Mouse (Mus musculus) megakaryocyte-erythroid progenitor cell, adult 5-6 weeks (primary cell): ENCODE measurements around the gene Skiv2l. TPM values are rescaled to one million over a fixed set of nuclear protein-coding genes. Genes with fewer than 3 reads are reported as not detected.
"Not testable (repeated sequence)": the region's sequence is repeated elsewhere in the genome, so short reads cannot be mapped to it uniquely, and the experiment has no call there.

Source experiments
- ATAC-seq: replicated peaks from 2 replicates; pipeline ENCODE4 v1.8.0; 2016; ENCODE audit warnings: mild to moderate bottlenecking, inconsistent platforms; ENCODE audit not compliant: severe bottlenecking, poor library complexity, low FRiP score, low TSS enrichment
- total RNA-seq, 2 experiments: library from RNA; stranded (forward) in 1 of 2; stranded (reverse) in 1 of 2; fragments of 200-1000, 215-1000 nt in 1 of 2; fragments of >200 nt in 1 of 2; fragmentation: Nextera tagmentation in 1 of 2; gene quantifications; 2 replicates each; pipeline ENCODE4 v1.2.3; 2014 to 2017

The Skiv2l gene
- total RNA-seq, 2 experiments from 2014 or later = 21.0 to 64.6 TPM

DNA sequence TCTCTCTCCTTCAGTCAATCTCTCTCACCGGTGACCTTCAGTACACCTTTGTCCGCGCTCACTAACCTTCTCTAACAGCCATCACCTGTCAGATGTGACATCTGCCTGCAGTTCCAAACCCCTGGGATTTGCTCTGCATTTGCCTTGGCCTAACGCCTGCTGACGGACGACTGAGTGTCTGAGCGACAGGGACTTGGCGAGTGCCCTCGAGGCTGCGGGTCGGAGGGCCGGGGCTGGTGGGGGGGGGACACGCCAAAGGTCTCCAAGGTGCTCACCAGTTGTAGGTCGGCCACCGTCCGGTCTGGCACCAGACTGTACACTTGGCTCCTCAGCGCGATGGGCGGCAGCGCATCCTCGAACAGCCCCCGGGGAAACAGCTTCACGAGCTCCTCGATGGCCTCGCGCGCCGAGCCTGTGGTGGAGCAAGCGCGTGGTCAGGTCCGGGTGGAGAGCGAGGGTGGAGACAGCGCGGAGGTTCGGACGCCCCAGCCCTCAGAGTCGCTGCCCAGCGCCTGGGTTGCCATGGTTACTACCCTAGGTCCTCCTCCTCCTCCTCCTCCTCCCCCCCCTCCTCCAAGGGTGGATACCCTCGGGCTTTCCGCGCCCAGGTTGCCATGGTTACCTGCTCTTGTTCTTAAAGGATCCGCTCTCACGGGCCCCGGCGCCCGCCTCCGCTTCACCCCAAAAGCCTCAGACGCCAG lies 13.7 kb downstream of the Skiv2l start:
- peak; percentile 60 for ATAC-seq

DNA sequence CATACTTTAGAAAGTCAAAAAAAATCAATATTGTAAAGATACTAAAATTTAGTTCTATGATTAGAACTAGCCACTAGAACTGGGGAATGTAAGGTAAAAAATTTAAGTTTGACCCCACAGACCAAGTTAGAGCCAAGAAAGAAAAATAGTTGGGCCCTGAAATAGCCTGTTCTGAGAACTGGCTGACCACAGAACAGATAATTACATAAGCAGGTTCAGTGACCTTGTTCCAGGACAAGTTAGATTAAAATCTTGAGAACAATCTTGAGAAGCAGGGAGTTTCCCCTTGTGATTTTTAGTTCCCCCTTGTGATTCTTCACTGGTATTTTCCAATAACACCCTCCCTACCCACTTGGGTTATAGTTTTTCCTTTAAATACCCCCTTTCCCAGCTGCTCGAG lies 19.2 kb downstream of the Skiv2l start:
- ATAC-seq = not testable (repeated sequence)

DNA sequence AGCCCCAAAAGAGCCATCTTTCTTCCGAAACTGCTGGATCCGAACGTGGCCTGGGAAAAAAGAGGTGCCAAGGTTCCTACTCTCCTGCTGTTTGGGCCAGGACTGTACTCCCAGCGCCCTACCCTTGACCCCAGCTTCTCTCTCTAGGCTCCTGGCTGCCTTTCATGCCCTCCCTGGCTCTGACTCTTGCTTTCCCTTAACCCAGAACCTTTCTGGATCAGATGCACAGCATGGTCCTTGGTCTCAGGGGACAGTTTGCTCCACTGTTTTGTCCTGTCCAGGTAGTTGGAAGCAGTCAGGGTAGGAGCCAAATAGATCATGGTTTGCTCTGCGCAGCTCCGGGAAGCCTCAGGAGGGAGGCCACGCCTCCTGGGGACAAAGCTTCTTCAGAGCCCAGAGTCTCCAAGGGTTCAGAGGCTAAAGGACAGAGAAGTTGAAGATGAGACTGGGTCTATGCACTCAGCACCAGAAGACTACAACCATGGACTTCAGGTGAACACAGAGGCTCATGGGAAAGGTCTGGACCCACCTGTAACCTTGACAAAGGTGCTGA lies 35.1 kb downstream of the Skiv2l start:
- ATAC-seq = no peak

DNA sequence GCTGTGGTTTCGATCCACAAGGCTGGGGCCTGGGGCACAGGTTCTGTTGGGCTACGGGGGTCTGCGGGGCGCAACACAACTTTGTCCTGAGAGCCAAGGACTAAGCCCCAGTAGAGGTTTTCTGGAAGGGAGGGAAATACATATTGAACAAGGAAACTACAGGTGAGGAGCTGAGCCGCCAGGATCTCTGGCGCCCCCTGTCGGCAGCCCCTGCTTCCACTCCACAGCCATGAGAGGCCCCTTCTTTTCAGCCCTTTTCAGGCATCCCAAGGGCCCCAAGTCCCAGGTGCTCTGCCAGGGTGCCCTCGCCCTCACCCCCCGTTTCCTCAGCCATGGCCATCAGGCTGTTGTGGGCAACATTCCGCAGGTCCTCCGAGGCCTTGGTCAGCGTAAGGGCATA lies 36.3 kb downstream of the Skiv2l start:
- ATAC-seq = not testable (repeated sequence)

DNA sequence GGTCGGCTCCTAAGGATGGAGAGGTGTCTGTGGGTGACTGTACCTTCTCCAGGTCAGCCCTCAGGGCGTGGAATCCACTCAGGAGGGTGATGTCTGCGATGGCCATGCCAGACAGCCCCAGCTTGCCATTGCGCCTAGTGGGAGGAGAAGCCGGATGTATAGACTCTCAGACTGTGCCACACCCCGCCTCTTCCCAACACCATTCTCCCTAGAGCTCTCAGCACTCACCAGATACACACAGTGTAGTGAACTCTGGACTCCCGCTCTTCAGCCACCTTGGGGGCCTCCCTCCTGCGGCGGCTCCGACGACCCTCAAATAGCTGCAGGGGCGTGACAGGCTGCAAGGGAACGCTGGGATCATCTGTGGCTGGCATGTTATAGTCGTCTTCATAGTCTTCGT lies 38.7 kb downstream of the Skiv2l start:
- no peak for ATAC-seq

DNA sequence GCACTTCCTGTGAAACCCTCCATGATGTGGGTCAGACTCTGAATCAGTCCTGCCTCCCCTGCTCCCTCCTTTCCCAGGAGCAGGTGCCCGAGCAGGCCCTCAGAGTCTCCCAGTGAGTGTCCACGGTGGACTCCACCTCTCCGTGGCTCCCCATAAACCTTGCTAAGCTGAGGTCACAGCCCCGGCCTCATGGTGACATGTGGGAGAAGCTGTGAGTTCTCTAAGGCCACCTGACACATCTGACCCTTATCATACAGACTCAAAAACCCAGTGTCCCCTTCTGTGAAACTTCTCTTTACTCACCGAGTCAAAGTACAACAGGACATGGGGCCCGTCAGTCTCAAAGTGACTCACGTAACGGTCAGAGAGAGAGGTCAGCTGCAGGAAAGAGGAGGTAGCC lies 39.2 kb downstream of the Skiv2l start:
- ATAC-seq = not testable (repeated sequence)

DNA sequence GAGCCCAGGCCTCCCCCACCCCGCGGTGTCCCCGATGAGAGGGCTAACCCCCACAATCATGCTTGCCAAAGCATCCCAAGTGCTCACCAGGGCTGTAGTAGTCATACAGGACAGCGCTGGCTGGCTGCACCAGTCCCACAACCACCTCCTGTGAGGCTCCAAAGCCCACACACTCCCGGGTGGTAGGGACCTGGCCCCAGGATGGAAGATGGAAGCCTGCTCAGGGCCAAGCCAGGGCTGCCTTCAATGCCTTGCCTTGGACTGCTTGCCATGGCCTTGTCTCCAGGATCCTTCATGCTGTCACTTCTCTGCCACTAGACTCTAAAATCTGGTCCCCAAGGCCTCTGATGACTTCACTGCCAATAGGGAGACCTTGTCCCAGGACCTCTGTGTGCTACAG lies 39.6 kb downstream of the Skiv2l start:
- ATAC-seq = not testable (repeated sequence)

DNA sequence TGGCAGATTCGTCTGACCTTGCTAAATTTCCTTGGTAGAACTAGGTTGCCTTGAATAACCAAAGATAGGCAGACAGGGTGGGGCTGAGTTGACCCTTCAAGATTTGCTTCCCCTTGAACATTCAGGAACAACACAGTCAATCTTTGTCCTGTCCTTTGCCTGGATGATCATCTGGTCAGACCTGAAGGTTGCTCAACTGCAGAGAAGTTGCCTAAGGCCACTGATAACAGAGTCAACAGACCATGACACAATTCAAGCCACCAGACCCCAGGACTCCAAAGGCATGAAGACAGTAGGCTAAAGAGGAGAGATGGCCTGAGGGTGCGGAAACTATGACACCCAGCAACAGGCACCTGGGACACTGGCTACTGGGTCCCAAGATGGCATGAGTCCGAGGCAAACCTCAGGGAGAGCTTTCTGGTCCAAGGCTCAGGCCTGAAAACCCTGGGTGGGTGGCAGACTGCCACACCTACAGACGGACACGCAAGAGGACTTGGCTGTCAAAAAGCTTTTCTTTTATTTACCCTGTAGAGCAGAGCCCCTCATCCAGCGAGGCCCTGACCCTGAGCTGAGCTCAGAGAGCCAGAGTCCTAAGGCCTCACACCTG lies 41.3 kb downstream of the Skiv2l start:
- ATAC-seq = no peak

DNA sequence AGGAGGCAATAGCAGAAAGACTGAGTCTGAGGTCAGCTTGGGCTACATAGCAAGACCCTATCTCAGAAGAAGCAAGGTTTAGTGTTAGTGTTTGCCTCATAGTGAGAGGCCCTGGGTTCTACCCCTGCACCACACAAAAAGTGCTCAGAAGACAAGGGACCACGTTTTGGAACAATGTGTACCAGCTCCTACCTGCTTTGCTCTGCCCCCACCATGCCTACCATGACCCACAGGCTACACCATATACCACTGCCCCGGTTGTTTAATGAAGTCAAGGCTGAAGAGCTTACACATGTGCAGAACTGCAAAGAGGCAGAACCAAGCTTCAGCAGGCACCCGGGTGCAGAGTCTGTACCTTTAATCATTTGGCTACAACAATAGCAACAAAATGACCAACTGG lies 42.8 kb downstream of the Skiv2l start:
- ATAC-seq = no peak

DNA sequence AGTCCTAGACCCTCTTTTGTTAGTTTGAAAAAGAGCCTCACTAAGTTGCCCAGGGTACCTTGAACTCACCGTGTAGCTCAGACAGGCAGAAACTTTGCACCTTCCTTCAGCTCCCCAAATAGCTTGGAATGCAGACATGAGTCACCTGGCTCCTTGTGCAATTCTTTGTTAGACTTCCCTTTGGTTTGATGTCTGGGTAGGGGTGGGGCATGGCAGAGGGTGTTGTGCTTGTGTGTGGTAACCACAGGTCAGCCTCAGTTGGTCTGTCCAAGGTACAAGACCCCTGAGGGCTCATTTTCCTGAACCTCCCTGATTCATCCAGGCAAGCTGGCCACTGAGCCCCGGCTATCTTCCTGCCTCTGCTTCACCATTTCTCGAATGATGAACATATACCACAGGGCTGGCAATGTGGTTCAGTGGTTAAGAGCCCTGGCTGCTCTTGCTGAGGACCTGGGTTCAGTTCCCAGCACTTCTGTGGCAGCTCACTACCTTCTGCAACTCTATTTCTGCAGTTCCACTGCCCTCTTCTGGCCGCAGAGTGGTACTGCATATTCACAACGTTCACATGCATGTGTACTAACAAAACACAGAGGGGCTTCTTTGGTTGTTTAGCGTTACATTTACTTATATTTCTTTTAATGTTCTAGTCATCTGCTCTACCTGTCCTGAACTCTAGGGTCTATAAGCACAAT lies 45.0 kb downstream of the Skiv2l start:
- ATAC-seq = no peak

DNA sequence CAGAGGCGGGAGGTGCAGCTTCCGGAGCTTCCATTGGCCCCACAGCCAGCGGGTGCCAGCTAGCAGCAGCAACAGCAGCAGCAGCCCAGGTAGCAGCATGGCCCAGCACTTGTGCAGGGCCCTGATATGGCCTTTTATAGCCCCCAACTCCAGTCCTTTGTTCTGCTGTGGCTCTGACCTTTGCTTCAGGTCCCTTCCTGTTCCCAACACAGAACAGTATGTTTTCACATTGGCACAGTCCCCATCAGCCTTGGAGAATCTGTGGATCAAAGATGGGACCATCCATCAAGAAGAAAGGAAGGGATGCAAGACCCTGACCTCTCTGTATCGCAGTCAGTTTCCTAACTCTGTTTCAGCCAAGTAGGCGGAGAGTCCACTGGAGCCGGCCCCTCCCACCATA lies 45.7 kb downstream of the Skiv2l start, which contains the start of gene Cyp21a1:
Gene Cyp21a1, minus strand, starts transcription at position 261 of the 400 bp plus-strand sequence.
- not testable (repeated sequence) for ATAC-seq

DNA sequence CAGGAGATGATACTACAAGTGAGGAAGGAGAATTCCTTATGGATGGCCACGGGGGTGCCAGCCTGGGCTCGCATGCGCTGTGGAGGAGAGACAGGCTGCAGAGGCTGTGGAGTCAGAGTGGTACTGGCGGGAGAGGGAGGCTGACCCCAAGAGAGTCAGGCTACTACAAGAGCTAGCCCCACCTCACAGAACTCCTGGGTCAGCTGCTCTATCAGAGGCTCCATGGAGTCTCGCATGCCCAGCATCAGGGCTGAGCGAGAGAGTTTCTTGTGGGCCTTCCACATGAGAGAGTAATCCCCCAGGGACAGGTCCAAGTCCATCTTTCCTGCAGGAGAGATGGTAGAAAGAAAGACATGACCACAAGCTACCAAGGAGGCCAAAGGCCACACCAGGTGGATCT lies 46.6 kb downstream of the Skiv2l start:
- not testable (repeated sequence) for ATAC-seq

DNA sequence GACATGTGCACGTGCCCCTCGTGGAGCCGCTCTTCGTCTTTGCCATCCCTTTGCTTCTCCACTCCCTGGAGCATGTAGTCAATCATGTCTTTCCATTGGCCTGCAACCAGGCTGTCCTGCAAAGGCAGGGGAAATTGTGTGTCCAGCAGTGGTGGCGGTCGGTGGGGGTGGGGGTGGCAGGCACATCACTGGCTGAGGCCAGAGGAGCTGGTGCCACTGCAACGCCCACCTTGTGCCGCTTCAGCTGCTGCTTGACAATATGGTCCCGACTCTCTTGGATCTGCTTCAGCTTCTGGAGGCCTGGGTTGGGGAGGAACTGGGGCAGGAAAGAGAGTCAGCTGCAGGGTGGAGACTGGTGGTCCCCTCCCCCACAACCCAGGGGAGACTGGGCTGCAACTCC lies 47.3 kb downstream of the Skiv2l start:
- not testable (repeated sequence) for ATAC-seq

DNA sequence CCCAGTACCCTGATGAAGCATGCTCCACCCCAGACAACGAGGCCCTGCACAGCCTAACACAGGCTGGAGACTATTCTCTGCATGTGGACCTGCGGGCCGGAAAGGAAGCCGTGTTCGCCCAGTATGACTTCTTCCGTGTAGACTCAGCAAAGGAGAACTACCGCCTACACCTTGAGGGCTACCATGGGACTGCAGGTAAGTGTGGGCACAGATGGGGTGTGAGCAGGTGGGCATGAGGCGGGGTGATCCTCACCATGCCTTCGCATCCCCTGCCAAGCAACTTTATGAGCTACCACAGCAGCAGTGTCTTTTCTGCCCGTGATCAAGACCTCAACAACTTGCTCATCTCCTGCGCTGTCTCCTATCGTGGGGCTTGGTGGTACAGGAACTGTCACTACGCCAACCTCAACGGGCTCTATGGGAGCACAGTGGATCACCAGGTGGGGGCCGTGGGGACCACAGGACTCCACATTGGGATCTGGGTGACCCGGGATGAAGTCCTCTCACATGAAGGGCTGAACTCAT lies 49.2 kb downstream of the Skiv2l start:
- ATAC-seq = not testable (repeated sequence)

DNA sequence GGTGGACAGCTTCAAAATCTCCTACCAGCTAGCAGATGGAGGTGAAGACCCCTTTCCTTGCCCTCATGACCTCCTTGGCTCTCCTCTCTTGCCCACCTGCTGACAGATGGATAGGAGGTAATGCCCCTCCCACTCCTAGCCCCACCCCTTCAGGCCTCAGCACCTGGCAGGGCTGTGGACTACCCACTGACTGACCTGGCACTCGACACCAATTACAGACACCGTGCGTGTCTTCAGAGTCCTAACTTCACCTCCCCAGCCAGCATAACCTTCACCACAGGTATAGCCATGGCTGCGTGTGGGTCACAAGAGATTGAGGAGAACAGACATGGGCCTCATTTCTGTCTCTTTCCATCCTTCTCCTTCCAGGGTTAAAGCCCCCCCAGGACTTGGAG lies 50.5 kb downstream of the Skiv2l start:
- no peak for ATAC-seq

DNA sequence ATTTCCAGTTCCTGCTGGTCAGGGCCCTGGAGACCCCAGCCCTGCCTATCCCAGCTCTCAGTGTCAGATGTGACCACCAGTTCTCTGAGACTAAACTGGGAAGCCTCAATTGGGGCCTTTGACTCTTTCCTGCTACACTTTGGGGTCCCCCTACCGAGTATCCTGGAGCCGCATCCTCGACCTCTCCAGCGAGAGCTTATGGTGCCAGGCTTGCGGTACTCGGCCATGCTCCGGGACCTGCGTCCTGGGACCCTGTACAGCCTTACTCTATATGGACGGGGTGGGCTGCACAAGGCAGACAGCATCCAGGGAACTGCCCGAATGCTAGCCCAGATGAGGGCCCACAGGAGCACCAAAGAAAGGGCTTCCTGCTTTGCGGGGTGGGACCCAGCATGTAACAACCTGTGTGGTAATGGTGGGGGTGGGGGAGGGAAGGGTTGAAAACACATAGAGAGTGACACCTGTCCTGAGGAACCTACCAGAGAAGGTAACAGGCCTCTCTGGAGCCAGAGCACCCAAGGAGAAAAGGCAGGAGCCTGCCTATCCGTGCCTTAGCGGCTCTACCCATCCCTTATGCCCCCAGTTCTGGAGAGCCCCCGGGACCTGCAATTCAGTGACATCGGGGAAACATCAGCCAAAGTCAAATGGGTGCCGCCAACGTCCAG lies 51.0 kb downstream of the Skiv2l start:
- ATAC-seq = no peak

DNA sequence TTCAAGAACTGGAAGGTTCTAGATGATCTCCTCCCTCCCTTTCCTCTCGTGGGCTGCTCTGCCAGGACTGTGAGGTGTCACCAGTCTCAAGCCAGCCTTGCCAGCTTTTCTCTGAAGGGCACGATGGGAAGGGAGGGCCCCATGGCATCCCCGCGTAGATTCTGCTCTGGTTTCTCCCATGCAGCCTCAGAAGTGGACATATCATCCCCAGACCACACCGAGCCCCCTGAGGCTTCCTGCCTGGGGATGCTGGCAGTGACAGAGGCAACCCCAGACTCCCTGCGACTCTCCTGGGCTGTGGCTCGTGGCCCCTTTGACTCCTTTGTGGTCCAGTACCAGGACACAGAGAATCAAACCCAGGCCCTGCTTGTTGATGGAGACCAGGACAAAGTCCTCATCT lies 51.9 kb downstream of the Skiv2l start:
- not testable (repeated sequence) for ATAC-seq

DNA sequence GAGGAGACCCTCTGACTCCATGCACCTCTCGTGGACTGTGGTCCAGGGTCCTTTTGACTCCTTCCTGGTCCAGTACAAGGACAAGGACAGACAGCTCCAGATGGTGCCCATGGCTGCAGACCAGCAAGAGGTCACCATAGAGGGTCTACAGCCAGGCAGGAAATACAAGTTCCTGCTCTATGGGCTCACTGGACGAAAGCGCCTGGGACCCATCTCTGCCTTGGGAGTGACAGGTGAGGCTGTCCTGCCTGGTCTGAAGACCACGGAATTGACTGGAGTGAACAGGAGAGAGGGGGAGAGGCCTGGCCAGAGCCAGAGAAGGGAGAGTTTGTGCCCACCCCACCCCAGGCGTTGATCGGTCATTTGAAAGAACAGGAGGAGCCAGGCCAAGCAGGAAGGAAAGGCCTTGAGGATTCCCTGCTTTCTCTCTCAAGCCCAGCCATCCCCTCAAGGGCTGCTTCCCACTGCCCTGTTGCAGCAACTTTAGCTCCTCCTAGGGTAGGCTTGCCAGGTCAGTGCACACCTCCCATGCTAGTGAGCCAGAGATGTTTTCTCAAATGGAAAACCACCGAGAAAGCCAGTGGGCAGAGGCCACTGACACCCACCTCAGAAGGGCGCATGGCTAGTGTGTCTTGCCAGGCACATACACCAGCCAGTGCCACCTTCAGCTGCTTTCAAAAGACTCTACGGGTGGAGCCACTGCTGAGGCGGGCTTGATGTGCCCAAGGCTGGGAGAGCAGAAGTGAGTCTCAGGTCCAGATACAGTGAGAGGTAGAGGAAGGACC lies 52.6 kb downstream of the Skiv2l start:
- ATAC-seq = not testable (repeated sequence)
